Mouse (Mus musculus) heart, embryonic 11.5 days (tissue): Measurements from ENCODE around the gene Sgcd. TPM values are rescaled to one million over a fixed set of nuclear protein-coding genes. Genes with fewer than 3 reads are reported as not detected.

Source experiments
- ATAC-seq: fragments of 200-750 bp; cut with Nextera tagmentation; replicated peaks from 2 replicates; pipeline ENCODE4 v1.8.0; 2017; ENCODE audit warnings: moderate library complexity; ENCODE audit not compliant: insufficient number of reproducible peaks, low FRiP score, low TSS enrichment
- H3K27ac ChIP-seq: fragments of 300-500 bp; sonication (generic); 2 replicates; pipeline ENCODE4 v1.5.1; 2014; ENCODE audit warnings: mild to moderate bottlenecking, low read depth, low read length
- H3K27me3 ChIP-seq: fragments of 300-500 bp; sonication (generic); 2 replicates; pipeline ENCODE4 v1.6.1; 2014; ENCODE audit warnings: mild to moderate bottlenecking, low read length, mixed read lengths; ENCODE audit not compliant: control insufficient read depth, insufficient read depth
- H3K36me3 ChIP-seq: fragments of 300-500 bp; sonication (generic); 2 replicates; pipeline ENCODE4 v1.6.1; 2014; ENCODE audit warnings: mild to moderate bottlenecking, low read length, moderate library complexity, mixed read lengths; ENCODE audit not compliant: control insufficient read depth, insufficient read depth
- H3K4me1 ChIP-seq: fragments of 300-500 bp; sonication (generic); 2 replicates; pipeline ENCODE4 v1.6.1; 2014; ENCODE audit warnings: low read length; ENCODE audit not compliant: control insufficient read depth, insufficient read depth
- H3K4me2 ChIP-seq: fragments of 300-500 bp; sonication (generic); 2 replicates; pipeline ENCODE4 v1.6.1; 2014; ENCODE audit warnings: mild to moderate bottlenecking, moderate library complexity
- H3K4me3 ChIP-seq: fragments of 300-500 bp; sonication (generic); 2 replicates; pipeline ENCODE4 v1.5.1; 2014; ENCODE audit warnings: low read depth, low read length
- H3K9ac ChIP-seq: fragments of 300-500 bp; sonication (generic); 2 replicates; pipeline ENCODE4 v1.6.1; 2014; ENCODE audit warnings: mild to moderate bottlenecking, low read depth, low read length, moderate library complexity
- H3K9me3 ChIP-seq: fragments of 300-500 bp; sonication (generic); replicated peaks from 2 replicates; pipeline ENCODE4 v1.6.1; 2016; ENCODE audit warnings: low read length; ENCODE audit not compliant: control insufficient read depth
- WGBS: fragments of 180-500 bp; shearing (Covaris S2); extraction: QIAGEN DNeasy Blood & Tissue Kit; methylation state at CpG from one replicate; pipeline ENCODE4 v1.1.7; 2014; ENCODE audit not compliant: insufficient replicate concordance; 5-methylcytosine and 5-hydroxymethylcytosine counted together
- polyA plus RNA-seq: library from polyadenylated mRNA; unstranded; fragments of >200 nt; fragmentation: Nextera tagmentation; extraction: Ambion mirVana; gene quantifications from 2 replicates; pipeline ENCODE4 v1.2.1, GENCODE M21; 2014

Sgcd gene
- 4.4 and 5.3 TPM in 2 replicates for polyA plus RNA-seq

DNA sequence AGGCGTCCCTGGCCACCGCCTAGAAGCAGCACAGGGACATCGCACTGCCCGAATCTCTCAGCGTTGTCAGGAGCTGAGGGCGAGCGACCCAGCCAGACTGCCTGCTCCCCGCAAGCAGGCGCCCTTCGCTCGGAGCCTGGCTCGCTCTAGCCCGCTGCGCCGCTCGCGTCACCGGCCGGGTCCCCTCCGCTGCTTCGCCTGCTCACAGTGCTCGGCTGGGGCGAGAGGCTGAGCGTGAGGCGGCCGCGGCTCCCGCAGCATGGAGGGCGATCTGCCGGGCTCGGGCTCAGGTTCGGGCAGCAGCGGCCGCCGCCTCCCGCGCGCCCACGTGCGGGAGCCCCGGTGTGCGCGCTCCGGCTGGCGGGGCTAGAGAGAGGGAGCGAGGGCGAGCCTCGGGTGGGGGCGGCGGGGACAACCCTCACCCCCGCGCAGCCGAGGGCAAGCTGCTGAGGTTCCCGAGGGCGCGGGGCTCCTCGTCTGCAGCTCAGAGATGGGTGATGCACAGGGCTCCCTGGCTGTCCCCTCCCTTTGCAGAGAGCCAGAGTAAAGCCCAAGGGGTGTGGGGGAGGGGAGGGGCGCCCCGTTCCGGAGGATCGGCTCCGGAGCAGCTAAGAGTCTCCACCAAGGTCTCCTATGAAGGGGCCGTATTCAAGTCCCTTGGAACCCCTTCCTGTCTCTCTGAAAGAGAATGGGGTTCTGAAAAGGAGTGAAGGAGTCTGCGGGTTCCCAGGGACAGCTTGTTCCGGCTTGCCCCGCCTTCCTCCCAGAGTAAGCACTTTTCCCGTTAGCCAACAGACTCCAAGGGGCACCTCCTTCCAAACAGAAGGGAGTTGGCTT lies at the start of gene Sgcd:
TSS of gene Sgcd (minus strand) at position 273 of the 837 bp plus-strand sequence.
- Histone ChIP-seq H3K27ac (no peak within 1 kb of the TSS), H3K4me1 (no peaks in the 10 kb centered on the region), H3K9me3 (no peaks in the 10 kb centered on the region), H3K36me3 (no peaks in the 10 kb centered on the region), H3K4me3 (peak within 1 kb of the TSS; percentile 76), H3K27me3 (peaks cover 32% of the 10 kb centered on the region), H3K4me2 (peak within 1 kb of the TSS; percentile 97), H3K9ac (peak within 1 kb of the TSS; percentile 63; the same call in 1 of the 2 replicates)
- ATAC-seq, result peak; percentile 67; the same call in 1 of the 2 replicates
- under 1% methylated on average over 52 of the region's 67 CpGs for WGBS

DNA sequence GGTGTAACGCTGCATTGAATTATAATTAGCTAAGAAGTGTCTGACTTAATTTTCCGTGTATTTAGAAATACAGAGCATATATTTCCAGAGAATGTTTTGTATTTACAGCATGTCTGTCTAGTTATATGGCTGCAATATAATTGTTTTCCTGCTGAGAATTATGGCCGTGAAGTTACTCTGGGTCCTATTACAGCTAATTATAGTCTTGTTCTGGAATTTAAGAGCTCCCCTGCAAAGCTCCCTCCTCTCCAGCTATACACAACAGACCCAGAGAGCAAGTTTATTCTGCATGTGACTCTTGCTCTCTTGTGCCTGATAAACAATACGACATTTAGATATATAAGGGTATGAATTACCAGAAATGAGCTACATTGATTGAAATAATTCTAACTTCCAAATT lies 49.3 kb upstream of the Sgcd start:
- no peaks in the 10 kb centered on the region for H3K9me3 ChIP-seq
- no peak overlapping the region for H3K4me3 ChIP-seq
- no peak overlapping the region for H3K9ac ChIP-seq
- no peak overlapping the region for H3K27ac ChIP-seq
- ATAC-seq, result no peak
- WGBS, result 67% methylated on average over 4 of the region's 4 CpGs
- H3K4me2 ChIP-seq, result no peak overlapping the region
- no peaks in the 10 kb centered on the region for H3K27me3 ChIP-seq
- no peaks in the 10 kb centered on the region for H3K4me1 ChIP-seq
- H3K36me3 ChIP-seq, result no peaks in the 10 kb centered on the region

DNA sequence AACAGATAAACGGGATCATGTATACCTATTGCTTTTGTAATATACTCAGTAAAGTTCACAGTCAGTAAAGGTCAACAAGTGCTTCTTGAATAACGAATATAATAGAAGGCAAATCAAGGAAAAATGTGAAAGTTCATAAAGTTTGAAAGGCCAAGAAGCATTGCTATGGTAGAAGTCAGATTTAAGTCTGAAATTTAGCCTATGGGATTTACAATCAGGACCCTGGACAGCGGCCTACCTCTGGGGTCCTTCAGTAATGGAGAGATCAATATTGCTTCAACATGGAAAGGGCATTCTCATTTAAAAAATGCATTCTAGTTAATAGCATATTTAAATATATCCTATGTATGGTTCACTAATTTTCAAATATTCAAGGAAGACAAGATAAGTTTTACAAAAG lies 24.1 kb upstream of the Sgcd start:
- ATAC-seq, result no peak
- Histone ChIP-seq H3K4me2 (no peak overlapping the region), H3K27me3 (no peaks in the 10 kb centered on the region), H3K9ac (no peak overlapping the region), H3K27ac (no peak overlapping the region), H3K4me1 (no peaks in the 10 kb centered on the region), H3K36me3 (no peaks in the 10 kb centered on the region), H3K4me3 (no peak overlapping the region), H3K9me3 (no peaks in the 10 kb centered on the region)
- WGBS, result 48% methylated on average over 3 of the region's 3 CpGs

DNA sequence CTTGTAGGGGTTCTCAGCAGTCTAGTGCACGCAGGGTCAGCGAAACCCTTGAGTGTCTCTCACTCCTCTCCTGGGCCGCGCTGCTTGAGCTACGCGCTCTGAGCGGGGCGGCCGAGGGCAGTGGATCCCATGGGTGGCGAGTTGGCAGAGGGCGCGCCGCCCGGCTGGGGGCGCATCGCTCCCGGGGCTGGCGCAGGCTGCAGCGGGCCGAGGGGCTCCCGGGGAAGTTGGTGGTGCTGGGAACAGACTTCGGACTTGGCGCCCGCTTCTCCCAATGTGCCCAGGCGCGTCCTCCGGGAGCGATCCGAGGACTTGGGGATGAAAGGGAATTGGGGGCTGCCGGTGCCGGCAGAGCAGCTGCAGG lies 454 bp downstream of the Sgcd start:
- Histone ChIP-seq H3K9me3 (no peaks in the 10 kb centered on the region), H3K4me1 (no peaks in the 10 kb centered on the region), H3K27me3 (peaks cover 32% of the 10 kb centered on the region), H3K9ac (peak overlapping the region; percentile 63; the same call in 1 of the 2 replicates), H3K4me3 (peak overlapping the region; percentile 76), H3K4me2 (peak overlapping the region; percentile 97), H3K27ac (no peak overlapping the region), H3K36me3 (no peaks in the 10 kb centered on the region)
- under 1% methylated on average over 31 of the region's 31 CpGs for WGBS
- ATAC-seq, result peak; percentile 57; the same call in 1 of the 2 replicates

DNA sequence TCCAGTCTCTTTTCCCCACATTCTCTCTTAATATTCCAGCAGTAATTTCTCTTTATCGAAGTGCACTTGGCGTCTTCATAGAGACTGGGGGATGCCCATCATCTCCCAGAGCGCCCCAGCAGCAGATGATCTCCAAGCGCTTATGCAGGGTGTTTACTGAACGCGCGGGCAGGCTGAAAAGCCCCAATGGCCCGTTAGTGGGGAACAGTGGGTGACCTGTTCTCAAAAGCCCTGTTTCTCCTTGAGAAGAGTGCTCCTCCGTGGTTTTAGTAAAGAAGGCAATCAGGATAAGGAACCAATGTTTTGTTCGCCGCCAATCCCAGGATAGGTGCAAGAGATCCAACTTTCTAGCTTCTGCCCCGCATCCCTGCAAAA lies 889 bp downstream of the Sgcd start:
- Histone ChIP-seq H3K4me1 (no peaks in the 10 kb centered on the region), H3K4me3 (peak overlapping the region; percentile 76), H3K9me3 (no peaks in the 10 kb centered on the region), H3K27ac (no peak overlapping the region), H3K27me3 (peaks cover 32% of the 10 kb centered on the region), H3K4me2 (peak overlapping the region; percentile 97), H3K9ac (peak overlapping the region; percentile 63; the same call in 1 of the 2 replicates), H3K36me3 (no peaks in the 10 kb centered on the region)
- 19% methylated on average over 12 of the region's 12 CpGs for WGBS
- no peak for ATAC-seq

DNA sequence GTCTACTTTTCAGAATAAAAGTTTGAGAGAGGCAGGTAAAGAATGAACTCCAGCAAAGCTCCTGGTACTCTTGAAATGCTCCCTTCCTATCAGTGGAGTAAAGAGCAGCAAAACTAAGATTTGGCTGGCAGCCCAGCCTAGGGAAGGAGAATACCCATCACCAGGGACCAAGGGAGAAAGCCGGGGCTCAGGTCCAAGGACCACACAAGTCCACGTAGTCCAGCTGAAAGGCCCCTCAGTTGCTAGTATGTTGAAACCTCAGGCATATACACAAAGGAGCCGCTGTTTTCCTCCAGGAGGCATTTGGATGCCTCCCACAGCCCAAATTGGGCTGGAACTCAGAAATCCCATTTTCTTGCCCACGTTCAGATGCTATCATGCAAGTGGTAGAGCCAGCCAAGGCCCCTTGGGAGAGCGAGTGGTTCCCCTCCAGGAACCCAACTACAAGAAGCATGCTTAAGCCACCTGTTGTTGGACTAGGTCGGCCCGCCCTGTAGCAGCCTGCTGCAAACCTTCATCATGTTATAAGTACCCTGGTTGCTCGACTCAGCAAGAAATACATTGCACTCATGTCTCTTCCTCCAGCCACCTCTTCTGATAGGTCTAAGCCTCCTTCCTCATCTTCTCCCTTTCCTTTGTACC lies 1.4 kb downstream of the Sgcd start:
- Histone ChIP-seq H3K27ac (no peak overlapping the region), H3K4me1 (no peaks in the 10 kb centered on the region), H3K4me3 (peak overlapping the region; percentile 76; the same call in 1 of the 2 replicates), H3K9ac (no peak overlapping the region), H3K4me2 (peak overlapping the region; percentile 97), H3K27me3 (peaks cover 32% of the 10 kb centered on the region), H3K36me3 (no peaks in the 10 kb centered on the region), H3K9me3 (no peaks in the 10 kb centered on the region)
- no peak for ATAC-seq
- 56% methylated on average over 8 of the region's 8 CpGs for WGBS

DNA sequence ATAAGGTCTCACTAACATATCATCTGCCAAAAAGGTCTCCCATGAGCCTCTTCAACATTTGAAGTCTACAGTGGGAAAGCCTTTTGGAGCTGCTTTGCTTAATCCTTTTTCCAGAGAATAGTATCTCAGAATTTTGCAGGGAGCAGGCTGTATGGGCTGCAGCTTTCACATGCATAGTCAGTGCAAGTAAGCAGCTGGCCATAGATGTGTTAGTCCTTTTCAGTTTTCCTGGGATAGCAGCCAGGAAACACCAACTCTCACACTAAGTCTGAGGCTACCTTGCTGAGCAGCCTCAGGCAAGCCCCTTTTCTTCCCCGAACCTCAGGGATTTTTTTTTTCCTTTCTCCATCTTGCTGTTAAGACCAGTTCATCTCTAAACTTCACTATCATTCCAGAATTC lies 6.6 kb downstream of the Sgcd start:
- no peak for ATAC-seq
- Histone ChIP-seq H3K27me3 (peaks cover 7% of the 10 kb centered on the region), H3K27ac (no peak overlapping the region), H3K4me2 (no peak overlapping the region), H3K9me3 (no peaks in the 10 kb centered on the region), H3K4me3 (no peak overlapping the region), H3K9ac (no peak overlapping the region), H3K36me3 (no peaks in the 10 kb centered on the region), H3K4me1 (no peaks in the 10 kb centered on the region)
- WGBS, result 70% methylated on average over 1 of the region's 1 CpGs

DNA sequence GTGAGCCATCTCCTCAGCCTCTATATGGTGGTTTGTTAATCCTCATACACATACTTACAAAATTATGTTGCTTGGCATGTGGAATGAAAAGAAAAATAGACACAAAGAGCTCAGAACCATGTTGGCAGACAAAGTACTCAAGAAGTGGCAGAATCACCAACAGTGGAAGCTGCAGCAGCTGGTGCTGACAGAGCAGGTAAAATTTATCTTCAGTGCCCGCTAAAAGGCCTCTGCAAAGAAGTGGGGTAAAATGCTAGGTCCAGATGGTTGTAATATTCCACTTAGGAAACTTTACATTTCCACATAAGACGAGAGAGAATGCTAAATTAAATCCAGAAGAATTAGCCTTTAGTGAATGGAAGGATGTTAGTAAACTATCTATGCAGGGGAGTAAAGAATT lies 7.7 kb downstream of the Sgcd start:
- 57% methylated on average over 2 of the region's 2 CpGs for WGBS
- H3K9me3 ChIP-seq, result no peaks in the 10 kb centered on the region
- ATAC-seq, result no peak
- no peak overlapping the region for H3K4me2 ChIP-seq
- no peak overlapping the region for H3K9ac ChIP-seq
- H3K27me3 ChIP-seq, result no peaks in the 10 kb centered on the region; the same call in 1 of the 2 replicates
- no peak overlapping the region for H3K27ac ChIP-seq
- H3K36me3 ChIP-seq, result no peaks in the 10 kb centered on the region
- H3K4me1 ChIP-seq, result no peaks in the 10 kb centered on the region
- H3K4me3 ChIP-seq, result no peak overlapping the region
